Comparison of ENCODE assay signal across 21 mouse cellular contexts in the genomic region with DNA sequence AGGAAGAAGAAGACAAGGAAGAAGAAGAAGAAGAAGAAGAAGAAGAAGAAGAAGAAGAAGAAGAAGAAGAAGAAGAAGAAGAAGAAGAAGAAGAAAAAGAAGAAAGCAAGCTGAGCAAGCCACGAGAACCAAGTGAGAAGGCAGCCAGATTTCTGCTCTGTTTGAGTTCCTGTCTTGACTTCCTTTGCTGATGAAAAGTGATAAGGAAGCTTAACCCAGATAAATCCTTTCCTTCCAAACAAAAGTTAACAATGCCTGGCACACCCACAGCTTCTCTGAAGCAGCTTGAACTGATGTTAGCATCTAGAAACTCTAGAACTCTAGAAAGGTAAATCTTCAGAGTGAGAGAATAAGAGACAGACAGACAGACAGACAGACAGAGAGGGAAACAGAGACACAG. TPM values are rescaled to one million over a fixed set of nuclear protein-coding genes. Genes with fewer than 3 reads are reported as not detected.
A peak's percentile ranks its signal among the peaks of the same experiment; 100 is the strongest.
DNase-seq lines count a peak whose midpoint lies in the region; ATAC-seq and TF ChIP-seq lines count a peak whose summit lies in the region.
"Had no signal": no experiment of that assay in that cellular context is flagged by ENCODE, and none has a peak within 500 bp of the region (broad histone marks: within the 10 kb centered on the region; RNA-seq: fewer than 3 reads in every experiment).

No protein-coding gene starts in this region.

- peaks cover 10% of the 10 kb centered on the region; the same call in 1 of the 2 replicates for H3K4me1 ChIP-seq in heart, embryonic 12.5 days (replicated peaks)
- H3K4me1 ChIP-seq in kidney, embryonic 15.5 days, result peaks cover 44% of the 10 kb centered on the region

- H3K27ac ChIP-seq in gastrocnemius, adult 2 months, result peak overlapping the region; percentile 57
- H3K27ac ChIP-seq in heart, embryonic 12.5 days (ENCODE audit: poor library complexity, severe bottlenecking), result peak overlapping the region; percentile 25; the same call in 1 of the 2 replicates
- H3K27ac ChIP-seq in kidney, embryonic 15.5 days, result 0 out of 2 replicates have a peak overlapping the region, but pooled peaks have one; percentile 9
- H3K27ac ChIP-seq: embryonic facial prominence, embryonic 13.5 days; forebrain, embryonic 12.5 days; hindbrain, embryonic 10.5 days; hindbrain, embryonic 14.5 days; intestine, embryonic 15.5 days had no signal

- H3K4me3 ChIP-seq in gastrocnemius, adult 2 months, result no peak overlapping the region
- no peak overlapping the region for H3K4me3 ChIP-seq in heart, embryonic 12.5 days
- no peak overlapping the region for H3K4me3 ChIP-seq in kidney, embryonic 15.5 days (replicated peaks)
- H3K4me3 ChIP-seq: embryonic facial prominence, embryonic 13.5 days; forebrain, embryonic 12.5 days; hindbrain, embryonic 10.5 days; intestine, embryonic 15.5 days had no signal

- no peaks in the 10 kb centered on the region; the same call in 1 of the 2 replicates for H3K27me3 ChIP-seq in heart, embryonic 12.5 days (replicated peaks)
- H3K27me3 ChIP-seq in kidney, embryonic 15.5 days, result no peaks in the 10 kb centered on the region
- H3K27me3 ChIP-seq: embryonic facial prominence, embryonic 13.5 days; forebrain, embryonic 12.5 days; intestine, embryonic 15.5 days had no signal

- no peak for DNase-seq in gastrocnemius, adult 2 months
- DNase-seq in gastrocnemius, adult 8-10 months (ENCODE audit: low spot score in 2 of 2), result no peak
- no peak for DNase-seq in heart, adult 11 months
- no peak for DNase-seq in kidney, adult 9 months
- peak; percentile 51 for DNase-seq in lung, postnatal 25 days (ENCODE audit: low spot score)
- DNase-seq in lung, postnatal 4 days, result no peak
- DNase-seq: adrenal gland, postnatal 14 days; B cell, adult 2 months; cerebellum, adult 11-12 months; cerebellum, adult 9-10 months; cerebellum, postnatal 36 days; gastrocnemius, postnatal 25 days had no signal

- WGBS in heart, embryonic 12.5 days, result 19% methylated on average over 1 of the region's 1 CpGs
- 39% methylated on average over 1 of the region's 1 CpGs for WGBS in kidney, embryonic 15.5 days

- H3K36me3 ChIP-seq in heart, embryonic 12.5 days, result no peaks in the 10 kb centered on the region
- peaks cover 5% of the 10 kb centered on the region; the same call in 1 of the 2 replicates for H3K36me3 ChIP-seq in kidney, embryonic 15.5 days
- H3K36me3 ChIP-seq: embryonic facial prominence, embryonic 13.5 days; forebrain, embryonic 12.5 days; intestine, embryonic 15.5 days had no signal

- no peak overlapping the region for H3K4me2 ChIP-seq in heart, embryonic 12.5 days
- H3K4me2 ChIP-seq in kidney, embryonic 15.5 days, result no peak overlapping the region
- H3K4me2 ChIP-seq: embryonic facial prominence, embryonic 13.5 days; forebrain, embryonic 12.5 days; hindbrain, embryonic 14.5 days; intestine, embryonic 15.5 days had no signal

- no peak overlapping the region for H3K9ac ChIP-seq in heart, embryonic 12.5 days
- no peak overlapping the region for H3K9ac ChIP-seq in kidney, embryonic 15.5 days
- H3K9ac ChIP-seq: embryonic facial prominence, embryonic 13.5 days; forebrain, embryonic 12.5 days; hindbrain, embryonic 14.5 days; intestine, embryonic 15.5 days had no signal

- TF ChIP-seq CTCF in gastrocnemius, adult 2 months (IDR thresholded peaks at IDR 0.05), result no peak

- 0 out of 2 replicates have a peak, but pooled peaks cover 8% of the 10 kb centered on the region for H3K9me3 ChIP-seq in heart, embryonic 12.5 days (replicated peaks)
- peaks cover 5% of the 10 kb centered on the region; the same call in 1 of the 2 replicates for H3K9me3 ChIP-seq in kidney, embryonic 15.5 days (replicated peaks)
- H3K9me3 ChIP-seq: intestine, embryonic 15.5 days had no signal

- intact Hi-C loops in gastrocnemius, adult 2 months (cut with DNase I), result no loop called here

- ATAC-seq in heart, embryonic 12.5 days (ENCODE audit: insufficient number of reproducible peaks, low FRiP score), result no peak
- no peak for ATAC-seq in kidney, embryonic 15.5 days (replicated peaks; ENCODE audit: low FRiP score)
- ATAC-seq: CD4-positive, CD25-positive, alpha-beta regulatory T cell, adult 4 months; forebrain, embryonic 16.5 days; intestine, embryonic 15.5 days had no signal

RNA-seq across cellular contexts. Expression of a gene that starts 14.4 kb away (rescaled TPM):
- 1 to 10 TPM; 1.3 to 2.6 TPM for total RNA-seq in gastrocnemius, adult 2 months (2021)
- 1 to 10 TPM in 2 of 4 experiments, under 1 TPM in 2; 0.92 to 2.0 (median 1.1) TPM for total RNA-seq in gastrocnemius, adult 8-10 months (2022)
- polyA plus RNA-seq in heart, embryonic 12.5 days (2016; fragmentation: Nextera tagmentation; extraction: Ambion mirVana), result 27.0 and 27.4 TPM in 2 replicates
- 65.2 and 65.5 TPM in 2 replicates for polyA plus RNA-seq in kidney, embryonic 15.5 days (2015; fragmentation: Nextera tagmentation; extraction: Ambion mirVana)
